Mouse (Mus musculus): ENCODE results near the gene Nfic.

GRCm38 (mm10) chr10:81377793-81378552, 77.5 kb downstream of the Nfic start, which contains the start of gene Fzr1:
- TF ChIP-seq CTCF (IDR thresholded peaks at IDR 0.05; ENCODE audit: low read depth) (no peak), EP300 (IDR thresholded peaks at IDR 0.05; ENCODE audit: low read depth) (no peak)
